Mouse (Mus musculus) CH12.LX (cell line): ENCODE data around the gene Mboat1. TPM values are rescaled to one million over a fixed set of nuclear protein-coding genes. Genes with fewer than 3 reads are reported as not detected.

Source experiments
- DNase-seq: peaks from one replicate; pipeline ENCODE4 v3.0.0-alpha.2; 2013; ENCODE audit errors: extremely low read depth
- H3K27ac ChIP-seq: 2 replicates; pipeline ENCODE4 v1.5.1; 2012; ENCODE audit warnings: low read depth, mild to moderate bottlenecking, control low read depth, moderate library complexity; ENCODE audit not compliant: insufficient read depth
- H3K27me3 ChIP-seq: replicated peaks from 2 replicates; pipeline ENCODE3; 2012; ENCODE audit warnings: inconsistent platforms
- H3K36me3 ChIP-seq, 2 experiments: replicated peaks in 1 of 2; 2 replicates each; pipeline versions ENCODE3 to v1.6.1; 2012; ENCODE audit warnings: inconsistent platforms in 1 of 2, low read length in 1 of 2, mild to moderate bottlenecking in 1 of 2, mixed read lengths in 1 of 2, moderate library complexity in 1 of 2; ENCODE audit not compliant: control insufficient read depth in 1 of 2, insufficient read depth in 1 of 2
- H3K4me1 ChIP-seq, 2 experiments: 2 replicates each; pipeline ENCODE4 v1.6.1; 2012; ENCODE audit warnings: inconsistent platforms in 1 of 2, moderate library complexity in 1 of 2; ENCODE audit not compliant: insufficient read depth in 2 of 2, control insufficient read depth in 1 of 2
- H3K4me2 ChIP-seq: 2 replicates; pipeline ENCODE4 v1.6.1; 2012; ENCODE audit warnings: low read depth, mild to moderate bottlenecking, control low read depth; ENCODE audit not compliant: poor library complexity, insufficient read depth, severe bottlenecking
- H3K4me3 ChIP-seq, 3 experiments: fragments of 150-350 bp in 1 of 3; sonication (generic) in 1 of 3; replicated peaks in 1 of 3; 2 replicates each; pipeline versions ENCODE3 to v1.5.1; 2011 to 2012; ENCODE audit warnings: low read depth in 2 of 3, low read length in 2 of 3, mild to moderate bottlenecking in 2 of 3, moderate library complexity in 2 of 3, control low read depth in 1 of 3, improper control_type of control experiment in 1 of 3, inconsistent platforms in 1 of 3, mixed read lengths in 1 of 3; ENCODE audit not compliant: poor library complexity in 1 of 3
- H3K79me2 ChIP-seq: replicated peaks from 2 replicates; pipeline ENCODE4 v1.6.1; 2012; ENCODE audit warnings: mild to moderate bottlenecking, moderate library complexity; ENCODE audit not compliant: control insufficient read depth, poor library complexity, insufficient read depth, severe bottlenecking; ENCODE audit errors: extremely low read depth
- H3K9ac ChIP-seq: 2 replicates; pipeline ENCODE4 v1.6.1; 2012; ENCODE audit warnings: low read depth, mild to moderate bottlenecking, control low read depth, moderate library complexity; ENCODE audit not compliant: insufficient read depth
- H3K9me3 ChIP-seq: replicated peaks from 2 replicates; pipeline ENCODE3; 2012; ENCODE audit warnings: low read length, inconsistent platforms, mixed read lengths
- BHLHE40 ChIP-seq: IDR thresholded peaks from 2 replicates; pipeline ENCODE4 v1.6.1; 2011; ENCODE audit warnings: mild to moderate bottlenecking, low read depth, low read length, improper control_type of control experiment
- CHD1 ChIP-seq: IDR thresholded peaks from 2 replicates; pipeline ENCODE4 v1.6.1; 2012; ENCODE audit warnings: low read depth, low read length, improper control_type of control experiment, inconsistent platforms
- CTCF ChIP-seq, 2 experiments: IDR thresholded peaks in 1 of 2; conservative IDR thresholded peaks in 1 of 2; 2 replicates each; pipeline ENCODE4 v1.5.1; 2011 to 2012; ENCODE audit warnings: low read depth in 2 of 2, low read length in 2 of 2, improper control_type of control experiment in 1 of 2, inconsistent platforms in 1 of 2, mild to moderate bottlenecking in 1 of 2, moderate library complexity in 1 of 2
- E2F4 ChIP-seq: IDR thresholded peaks from 2 replicates; pipeline ENCODE4 v1.6.1; 2011; ENCODE audit warnings: low read depth, low read length, improper control_type of control experiment; ENCODE audit not compliant: insufficient replicate concordance
- ELF1 ChIP-seq: IDR thresholded peaks from 2 replicates; pipeline ENCODE4 v1.6.1; 2014; ENCODE audit warnings: low read depth, mild to moderate bottlenecking, inconsistent platforms, low read length, improper control_type of control experiment
- EP300 ChIP-seq: IDR thresholded peaks from 2 replicates; pipeline ENCODE4 v1.6.1; 2011; ENCODE audit warnings: low read length, improper control_type of control experiment
- HCFC1 ChIP-seq: IDR thresholded peaks from 2 replicates; pipeline ENCODE4 v1.6.1; 2012; ENCODE audit warnings: low read depth, mild to moderate bottlenecking, inconsistent platforms, low read length, improper control_type of control experiment
- IRF4 ChIP-seq: IDR thresholded peaks from 2 replicates; pipeline ENCODE4 v1.6.1; 2014; ENCODE audit warnings: low read depth, mild to moderate bottlenecking, inconsistent platforms, low read length, improper control_type of control experiment
- MAFK ChIP-seq: IDR thresholded peaks from 2 replicates; pipeline ENCODE4 v1.6.1; 2011; ENCODE audit warnings: low read length, improper control_type of control experiment; ENCODE audit not compliant: insufficient replicate concordance
- MEF2A ChIP-seq: IDR thresholded peaks from 2 replicates; pipeline ENCODE4 v1.6.1; 2014; ENCODE audit warnings: low read depth, mild to moderate bottlenecking, inconsistent platforms, low read length, improper control_type of control experiment, borderline replicate concordance
- MXI1 ChIP-seq: IDR thresholded peaks from 2 replicates; pipeline ENCODE4 v1.6.1; 2011; ENCODE audit warnings: mild to moderate bottlenecking, low read depth, low read length, improper control_type of control experiment
- POLR2A ChIP-seq: IDR thresholded peaks from 2 replicates; pipeline ENCODE4 v1.6.1; 2011; ENCODE audit warnings: low read depth, mild to moderate bottlenecking, improper control_type of control experiment, low read length
- POLR2AphosphoS2 ChIP-seq: IDR thresholded peaks from 2 replicates; pipeline ENCODE4 v1.6.1; 2011; ENCODE audit warnings: low read depth, low read length, improper control_type of control experiment
- RCOR1 ChIP-seq: conservative IDR thresholded peaks from 2 replicates; pipeline ENCODE4 v1.6.1; 2012; ENCODE audit warnings: low read depth, mild to moderate bottlenecking, inconsistent platforms, low read length, improper control_type of control experiment
- UBTF ChIP-seq: IDR thresholded peaks from 2 replicates; pipeline ENCODE4 v1.6.1; 2012; ENCODE audit warnings: low read depth, mild to moderate bottlenecking, inconsistent platforms, low read length, improper control_type of control experiment, moderate library complexity
- ZC3H11A ChIP-seq: IDR thresholded peaks from 2 replicates; pipeline ENCODE4 v1.6.1; 2012; ENCODE audit warnings: low read depth, mild to moderate bottlenecking, inconsistent platforms, low read length, improper control_type of control experiment
- ZMIZ1 ChIP-seq: IDR thresholded peaks from 2 replicates; pipeline ENCODE4 v1.6.1; 2012; ENCODE audit warnings: low read depth, mild to moderate bottlenecking, inconsistent platforms, low read length, improper control_type of control experiment
- dilution Hi-C: fragments of 300-500 bp; cut with MboI; formaldehyde crosslinking; loops from 2 replicates; pipeline ENCODE4 v1.14.3; 2020; ENCODE audit warnings: low sequenced_read_pairs; ENCODE audit not compliant: extremely low pct_unique_long_range_greater_than_20kb, extremely low pct_ligation_motif_present
- in situ Hi-C: fragments of 300-500 bp; cut with MboI; formaldehyde crosslinking; loops from 3 replicates; pipeline ENCODE4 v1.14.3; 2019; ENCODE audit warnings: low sequenced_read_pairs, low pct_ligation_motif_present, low pct_unique_long_range_greater_than_20kb, mixed read lengths
- polyA plus RNA-seq: library from polyadenylated mRNA; unstranded; fragments of >175 nt; gene quantifications from 2 replicates; pipeline ENCODE4 v1.2.1, GENCODE M21; 2012; ENCODE audit warnings: low read depth; ENCODE audit not compliant: insufficient read length
- total RNA-seq, 2 experiments: library from RNA; depleted of rRNA; stranded (reverse); fragments of 300-350 nt in 1 of 2; fragments of >200 nt in 1 of 2; gene quantifications; 2 replicates each; pipeline ENCODE4 v1.2.3; 2012 to 2014

Gene Mboat1
- total and polyA plus RNA-seq, 3 experiments = 0.53 to 3.3 (median 0.63) TPM

DNA sequence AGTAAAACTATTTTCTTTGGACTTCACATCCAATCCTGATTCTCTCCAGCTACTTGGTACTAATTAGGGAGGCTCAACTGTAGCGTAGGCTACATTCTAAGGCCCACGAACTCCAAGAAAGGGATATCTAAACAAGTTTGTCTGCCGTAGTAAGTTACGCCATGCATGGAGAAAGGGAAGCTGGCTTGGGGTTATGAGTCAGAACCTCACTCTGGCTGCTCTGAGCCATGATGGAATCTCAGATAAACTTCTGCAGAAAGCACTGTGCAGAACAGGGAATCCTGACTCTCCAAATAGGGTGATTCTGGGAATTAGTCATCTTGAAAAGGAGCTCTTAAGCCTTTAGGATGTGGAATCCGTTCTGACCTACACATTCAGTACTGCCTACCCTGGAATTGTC is 92.5 kb downstream of the Mboat1 start:
- Histone ChIP-seq H3K4me1 (0 out of 4 replicates have a peak, but pooled peaks cover 0 to 4% of the 10 kb centered on the region in 2 experiments), H3K9ac (no peak overlapping the region), H3K4me3 (no peak overlapping the region), H3K9me3 (no peaks in the 10 kb centered on the region), H3K27ac (no peak overlapping the region), H3K4me2 (no peak overlapping the region), H3K36me3 (no peaks in the 10 kb centered on the region), H3K79me2 (no peaks in the 10 kb centered on the region), H3K27me3 (no peaks in the 10 kb centered on the region)
- in situ Hi-C loops = no loop called here
- DNase-seq = no peak
- dilution Hi-C loops = no loop called here
- TF ChIP-seq ZC3H11A = no peak
- TF ChIP-seq ZMIZ1 = no peak
- TF ChIP-seq RCOR1 = no peak
- no peak for TF ChIP-seq BHLHE40
- no peak for TF ChIP-seq POLR2A
- TF ChIP-seq UBTF = no peak
- no peak for TF ChIP-seq IRF4
- TF ChIP-seq MEF2A = no peak
- no peak for TF ChIP-seq CHD1
- TF ChIP-seq ELF1 = no peak
- TF ChIP-seq HCFC1 = no peak
- no peak for TF ChIP-seq EP300
- TF ChIP-seq MXI1 = no peak
- no peak for TF ChIP-seq POLR2AphosphoS2
- no peak for TF ChIP-seq E2F4

DNA sequence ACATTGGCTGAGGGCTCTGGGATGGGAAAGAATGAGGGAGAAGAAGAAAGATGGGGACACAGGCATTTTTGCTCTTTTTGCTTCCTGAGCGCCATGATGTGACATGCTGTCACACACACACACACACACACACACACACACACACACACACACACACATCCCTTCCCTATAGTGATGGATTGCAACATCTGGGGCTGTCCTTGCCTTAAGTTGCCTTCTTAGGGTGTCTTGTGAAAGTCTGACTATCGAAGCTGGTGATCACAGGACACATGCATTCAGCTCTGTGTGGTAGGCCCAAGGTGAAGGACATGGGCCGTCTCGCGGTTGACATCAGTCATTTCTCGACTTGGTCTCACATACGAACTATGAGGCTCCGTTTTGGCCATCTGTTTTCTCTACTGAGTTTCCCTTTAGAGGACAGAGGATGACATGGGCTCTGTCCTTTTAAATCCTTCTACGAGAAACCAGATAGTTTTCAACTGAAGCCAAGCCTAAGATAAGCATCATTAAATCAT is 93.4 kb downstream of the Mboat1 start:
- H3K4me1 ChIP-seq = 0 out of 4 replicates have a peak, but pooled peaks cover 0 to 4% of the 10 kb centered on the region in 2 experiments
- no peaks in the 10 kb centered on the region for H3K27me3 ChIP-seq
- no peak overlapping the region for H3K9ac ChIP-seq
- H3K27ac ChIP-seq = no peak overlapping the region
- TF ChIP-seq IRF4 (peak; percentile 62; the same call in 1 of the 2 replicates), MAFK (no peak), CTCF (conservative IDR thresholded peaks at IDR 0.05 in 1 of 2, IDR thresholded peaks at IDR 0.05 in 1 of 2; ENCODE audit: low read depth in 2 of 2, low read length in 2 of 2) (no peak), HCFC1 (no peak)
- DNase-seq = peak; percentile 6
- in situ Hi-C loops (no loop called here), dilution Hi-C loops (no loop called here)
- H3K4me3 ChIP-seq = no peak overlapping the region
- no peaks in the 10 kb centered on the region for H3K9me3 ChIP-seq
- no peaks in the 10 kb centered on the region for H3K36me3 ChIP-seq
- no peak overlapping the region for H3K4me2 ChIP-seq
- H3K79me2 ChIP-seq = no peaks in the 10 kb centered on the region
